Mouse (Mus musculus) midbrain, embryonic 11.5 days (tissue): ENCODE measurements around the gene Lpcat2b. TPM values are rescaled to one million over a fixed set of nuclear protein-coding genes. Genes with fewer than 3 reads are reported as not detected.

Experiments used
- ATAC-seq: fragments of 200-750 bp; cut with Nextera tagmentation; 2 replicates; pipeline ENCODE4 v1.8.0; 2017; ENCODE audit warnings: moderate TSS enrichment, moderate library complexity; ENCODE audit not compliant: low FRiP score
- DNase-seq: peaks from one replicate; pipeline ENCODE4 v3.0.0; 2015; ENCODE audit warnings: low spot score; ENCODE audit errors: missing footprints
- H3K27ac ChIP-seq: fragments of 300-500 bp; sonication (generic); 2 replicates; pipeline ENCODE4 v1.5.1; 2014; ENCODE audit warnings: low read depth, low read length
- H3K27me3 ChIP-seq: fragments of 300-500 bp; sonication (generic); 2 replicates; pipeline ENCODE4 v1.6.1; 2014; ENCODE audit warnings: mild to moderate bottlenecking, low read length, moderate library complexity, mixed read lengths; ENCODE audit not compliant: control insufficient read depth, insufficient read depth
- H3K36me3 ChIP-seq: fragments of 300-500 bp; sonication (generic); 2 replicates; pipeline ENCODE4 v1.6.1; 2014; ENCODE audit warnings: mild to moderate bottlenecking, low read length, moderate library complexity, mixed read lengths; ENCODE audit not compliant: control insufficient read depth, insufficient read depth
- H3K4me1 ChIP-seq: fragments of 300-500 bp; sonication (generic); 2 replicates; pipeline ENCODE4 v1.6.1; 2014; ENCODE audit warnings: low read length; ENCODE audit not compliant: control insufficient read depth, insufficient read depth
- H3K4me2 ChIP-seq: fragments of 300-500 bp; sonication (generic); 2 replicates; pipeline ENCODE4 v1.6.1; 2014; ENCODE audit warnings: mild to moderate bottlenecking, moderate library complexity
- H3K4me3 ChIP-seq: fragments of 300-500 bp; sonication (generic); 2 replicates; pipeline ENCODE4 v1.5.1; 2014; ENCODE audit warnings: low read depth, low read length
- H3K9ac ChIP-seq: fragments of 300-500 bp; sonication (generic); 2 replicates; pipeline ENCODE4 v1.6.1; 2014; ENCODE audit warnings: low read length
- H3K9me3 ChIP-seq: fragments of 300-500 bp; sonication (generic); 2 replicates; pipeline ENCODE4 v1.6.1; 2016; ENCODE audit warnings: low read length; ENCODE audit not compliant: control insufficient read depth
- WGBS: fragments of 180-500 bp; shearing (Covaris S2); extraction: QIAGEN DNeasy Blood & Tissue Kit; methylation state at CpG from one replicate; pipeline ENCODE4 v1.1.7; 2014; 5-methylcytosine and 5-hydroxymethylcytosine counted together
- polyA plus RNA-seq: library from polyadenylated mRNA; unstranded; fragments of >200 nt; fragmentation: Nextera tagmentation; extraction: Ambion mirVana; gene quantifications from 2 replicates; pipeline ENCODE4 v1.2.1, GENCODE M21; 2014

Gene Lpcat2b
- polyA plus RNA-seq, 1 experiment from 2014 or later = not detected

DNA sequence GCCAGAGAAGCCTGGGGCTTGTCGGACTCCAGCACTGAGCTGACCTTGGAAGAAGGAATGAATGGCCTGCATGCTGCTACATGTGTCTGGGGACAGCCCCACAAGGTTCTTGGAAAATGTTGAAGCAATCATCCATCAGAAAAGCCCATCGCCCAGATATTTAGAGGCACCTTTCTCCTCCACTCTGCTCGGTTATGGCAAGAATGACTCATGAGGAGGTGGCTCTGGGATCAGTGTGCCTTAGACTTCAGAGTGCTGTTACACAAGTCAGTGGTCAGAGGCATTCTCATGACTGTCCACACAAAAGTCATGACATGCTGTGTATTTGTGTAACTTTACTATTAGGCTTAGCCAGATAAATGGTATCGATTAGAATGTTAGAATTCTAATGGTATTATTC, 35.7 kb downstream of the Lpcat2b start:
- H3K4me1 ChIP-seq = no peaks in the 10 kb centered on the region
- WGBS = 78% methylated on average over 4 of the region's 4 CpGs
- no peaks in the 10 kb centered on the region for H3K9me3 ChIP-seq
- no peaks in the 10 kb centered on the region for H3K27me3 ChIP-seq
- no peak overlapping the region for H3K4me3 ChIP-seq
- no peak overlapping the region for H3K27ac ChIP-seq
- no peak overlapping the region for H3K9ac ChIP-seq
- peaks cover 2% of the 10 kb centered on the region; the same call in 1 of the 2 replicates for H3K36me3 ChIP-seq
- DNase-seq (no peak), ATAC-seq (no peak)
- H3K4me2 ChIP-seq = no peak overlapping the region

GRCm38 (mm10) chr5:107470600-107471329, 39.4 kb downstream of the Lpcat2b start:
- Histone ChIP-seq H3K9ac (no peak overlapping the region), H3K9me3 (no peaks in the 10 kb centered on the region; the same call in 1 of the 2 replicates), H3K4me3 (no peak overlapping the region), H3K27ac (no peak overlapping the region; the same call in 1 of the 2 replicates), H3K4me1 (no peaks in the 10 kb centered on the region), H3K4me2 (no peak overlapping the region), H3K36me3 (peaks cover 2% of the 10 kb centered on the region; the same call in 1 of the 2 replicates), H3K27me3 (no peaks in the 10 kb centered on the region)
- ATAC-seq = no peak
- WGBS = 82% methylated on average over 10 of the region's 10 CpGs
- DNase-seq = no peak

DNA sequence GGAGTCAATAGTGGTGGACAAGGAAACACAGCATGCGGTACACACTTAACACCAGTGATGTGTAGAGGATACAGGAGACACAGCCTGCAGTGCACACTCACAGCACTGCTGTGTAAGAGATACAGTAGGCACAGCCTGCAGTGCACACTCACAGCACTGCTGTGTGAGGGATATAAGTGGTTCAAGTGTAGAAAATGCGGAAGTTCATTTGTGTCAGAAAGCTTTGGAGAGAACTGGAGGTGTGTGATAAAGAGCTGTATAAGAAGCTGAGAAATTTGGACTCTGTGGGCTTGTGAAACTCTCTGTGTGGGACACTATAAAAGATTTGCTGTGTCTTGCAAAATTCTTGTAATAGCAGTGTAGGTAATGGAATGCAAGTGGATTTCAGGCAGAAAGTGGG, 48.8 kb downstream of the Lpcat2b start:
- no peak for DNase-seq
- no peaks in the 10 kb centered on the region for H3K27me3 ChIP-seq
- no peak overlapping the region for H3K4me3 ChIP-seq
- H3K9ac ChIP-seq = no peak overlapping the region
- no peak for ATAC-seq
- H3K36me3 ChIP-seq = no peaks in the 10 kb centered on the region
- 94% methylated on average over 2 of the region's 2 CpGs for WGBS
- peaks cover 3% of the 10 kb centered on the region; the same call in 1 of the 2 replicates for H3K4me1 ChIP-seq
- no peak overlapping the region for H3K4me2 ChIP-seq
- no peaks in the 10 kb centered on the region; the same call in 1 of the 2 replicates for H3K9me3 ChIP-seq
- no peak overlapping the region for H3K27ac ChIP-seq

Other genes starting within 250 kb of the Lpcat2b start
- 7.8 and 9.0 TPM in 2 replicates for gene Tgfbr3, start 141.9 kb upstream of the Lpcat2b start, polyA plus RNA-seq
- 2.3 and 2.4 TPM in 2 replicates for gene Brdt, start 100.4 kb upstream of the Lpcat2b start, polyA plus RNA-seq
- 0.72 and 0.75 TPM in 2 replicates for gene Ephx4, start 28.8 kb upstream of the Lpcat2b start, polyA plus RNA-seq
- gene Btbd8, start 6.4 kb downstream of the Lpcat2b start, polyA plus RNA-seq = 10.0 and 11.2 TPM in 2 replicates
- 0.18 and 0.31 TPM in 2 replicates for gene Gm42669, start 76.1 kb downstream of the Lpcat2b start, polyA plus RNA-seq
- 0.19 and 0.22 TPM in 2 replicates for gene 1700028K03Rik, start 103.2 kb downstream of the Lpcat2b start, polyA plus RNA-seq
- 22.9 and 23.1 TPM in 2 replicates for gene Rpap2, start 165.8 kb downstream of the Lpcat2b start, polyA plus RNA-seq
- 31.5 and 39.5 TPM in 2 replicates for gene Glmn, start 166.3 kb downstream of the Lpcat2b start, polyA plus RNA-seq